Mouse (Mus musculus) CH12.LX (cell line): ENCODE results near the gene Flot1.
"Not testable (repeated sequence)": the region's sequence is repeated elsewhere in the genome, so short reads cannot be mapped to it uniquely, and the experiment has no call there.

Experiments used
- CTCF ChIP-seq, 2 experiments: IDR thresholded peaks in 1 of 2; conservative IDR thresholded peaks in 1 of 2; 2 replicates each; pipeline ENCODE4 v1.5.1; 2011 to 2012; ENCODE audit warnings: low read depth in 2 of 2, low read length in 2 of 2, improper control_type of control experiment in 1 of 2, inconsistent platforms in 1 of 2, mild to moderate bottlenecking in 1 of 2, moderate library complexity in 1 of 2
- EP300 ChIP-seq: IDR thresholded peaks from 2 replicates; pipeline ENCODE4 v1.6.1; 2011; ENCODE audit warnings: low read length, improper control_type of control experiment
- GABPA ChIP-seq: IDR thresholded peaks from 2 replicates; pipeline ENCODE4 v1.6.1; 2012; ENCODE audit warnings: low read depth, low read length, improper control_type of control experiment, inconsistent platforms; ENCODE audit not compliant: insufficient replicate concordance
- HCFC1 ChIP-seq: IDR thresholded peaks from 2 replicates; pipeline ENCODE4 v1.6.1; 2012; ENCODE audit warnings: low read depth, mild to moderate bottlenecking, inconsistent platforms, low read length, improper control_type of control experiment
- MAFK ChIP-seq: IDR thresholded peaks from 2 replicates; pipeline ENCODE4 v1.6.1; 2011; ENCODE audit warnings: low read length, improper control_type of control experiment; ENCODE audit not compliant: insufficient replicate concordance
- POLR2A ChIP-seq: IDR thresholded peaks from 2 replicates; pipeline ENCODE4 v1.6.1; 2011; ENCODE audit warnings: low read depth, mild to moderate bottlenecking, improper control_type of control experiment, low read length
- TCF12 ChIP-seq: IDR thresholded peaks from 2 replicates; pipeline ENCODE4 v1.6.1; 2014; ENCODE audit warnings: low read depth, mild to moderate bottlenecking, inconsistent platforms, low read length, improper control_type of control experiment
- ZC3H11A ChIP-seq: IDR thresholded peaks from 2 replicates; pipeline ENCODE4 v1.6.1; 2012; ENCODE audit warnings: low read depth, mild to moderate bottlenecking, inconsistent platforms, low read length, improper control_type of control experiment
- ZKSCAN1 ChIP-seq: IDR thresholded peaks from 2 replicates; pipeline ENCODE4 v1.6.1; 2012; ENCODE audit warnings: low read depth, inconsistent platforms, low read length, improper control_type of control experiment, borderline replicate concordance
- ZMIZ1 ChIP-seq: IDR thresholded peaks from 2 replicates; pipeline ENCODE4 v1.6.1; 2012; ENCODE audit warnings: low read depth, mild to moderate bottlenecking, inconsistent platforms, low read length, improper control_type of control experiment
- ZNF384 ChIP-seq: IDR thresholded peaks from 2 replicates; pipeline ENCODE4 v1.6.1; 2012; ENCODE audit warnings: low read depth, low read length, improper control_type of control experiment, inconsistent platforms

DNA sequence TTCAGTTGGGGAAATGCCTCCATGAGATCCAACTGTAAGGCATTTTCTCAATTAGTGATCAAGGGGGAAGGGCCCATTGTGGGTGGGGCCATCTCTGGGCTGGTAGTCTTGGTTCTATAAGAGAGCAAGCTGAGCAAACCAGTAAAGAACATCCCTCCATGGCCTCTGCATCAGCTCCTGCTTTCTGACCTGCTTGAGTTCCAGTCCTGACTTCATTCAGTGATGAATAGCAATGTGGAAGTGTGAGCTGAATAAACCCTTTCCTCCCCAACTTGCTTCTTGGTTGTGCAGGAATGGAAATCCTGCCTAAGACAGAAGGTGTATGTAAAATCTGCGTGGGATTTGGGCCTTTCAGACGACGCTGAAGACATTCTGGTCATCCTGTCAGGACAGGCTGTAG is 16.0 kb downstream of the Flot1 start:
- not testable (repeated sequence) for TF ChIP-seq TCF12; ZC3H11A; HCFC1; EP300; ZKSCAN1; CTCF (conservative IDR thresholded peaks at IDR 0.05 in 1 of 2, IDR thresholded peaks at IDR 0.05 in 1 of 2; ENCODE audit: low read depth in 2 of 2, low read length in 2 of 2); POLR2A; ZNF384; ZMIZ1; GABPA; MAFK
